Mouse (Mus musculus): ENCODE data around the gene Nkx2-5. TPM values are rescaled to one million over a fixed set of nuclear protein-coding genes. Genes with fewer than 3 reads are reported as not detected.

The Nkx2-5 gene
- polyA plus RNA-seq, 2 experiments = 0.06 TPM; not detected in 1

- Histone ChIP-seq H3K9me3 (ENCODE audit: control insufficient read depth, low read length) (no peaks in the 10 kb centered on the region), H3K9ac (ENCODE audit: low read depth, low read length, severe bottlenecking) (no peak overlapping the region), H3K36me3 (ENCODE audit: control insufficient read depth, insufficient read depth, low read length) (peaks cover 59% of the 10 kb centered on the region), H3K27ac (replicated peaks; ENCODE audit: low read depth, low read length) (no peak overlapping the region), H3K4me2 (replicated peaks; ENCODE audit: low read depth, low read length, severe bottlenecking) (no peak overlapping the region), H3K4me1 (ENCODE audit: control insufficient read depth, insufficient read depth, low read length) (no peaks in the 10 kb centered on the region), H3K27me3 (ENCODE audit: control insufficient read depth, insufficient read depth, low read length) (no peaks in the 10 kb centered on the region), H3K4me3 (replicated peaks; ENCODE audit: low read length) (no peak overlapping the region)
- no peak for ATAC-seq (ENCODE audit: low FRiP score, low read depth)
- no peak for DNase-seq (ENCODE audit: low spot score)
- no peak for TF ChIP-seq POLR2A (IDR thresholded peaks at IDR 0.05; ENCODE audit: borderline replicate concordance, extremely low read depth, insufficient read depth, insufficient read length)
- WGBS = 86% methylated on average over 7 of the region's 7 CpGs
Observed at GRCm38 (mm10) chr17:26791580-26791979, 53.2 kb downstream of the Nkx2-5 start.

GRCm38 (mm10) chr17:26790269-26791214 is 54.3 kb downstream of the Nkx2-5 start:
- H3K4me2 ChIP-seq (replicated peaks; ENCODE audit: low read depth, low read length, severe bottlenecking) = no peak overlapping the region
- no peak for TF ChIP-seq POLR2A (IDR thresholded peaks at IDR 0.05; ENCODE audit: borderline replicate concordance, extremely low read depth, insufficient read depth, insufficient read length)
- H3K36me3 ChIP-seq (ENCODE audit: control insufficient read depth, insufficient read depth, low read length) = peaks cover 66% of the 10 kb centered on the region
- no peaks in the 10 kb centered on the region for H3K27me3 ChIP-seq (ENCODE audit: control insufficient read depth, insufficient read depth, low read length)
- H3K27ac ChIP-seq (replicated peaks; ENCODE audit: low read depth, low read length) = no peak overlapping the region
- ATAC-seq (ENCODE audit: low FRiP score, low read depth) = no peak
- WGBS = 87% methylated on average over 11 of the region's 11 CpGs
- H3K9ac ChIP-seq (ENCODE audit: low read depth, low read length, severe bottlenecking) = no peak overlapping the region
- H3K4me1 ChIP-seq (ENCODE audit: control insufficient read depth, insufficient read depth, low read length) = no peaks in the 10 kb centered on the region
- no peak overlapping the region for H3K4me3 ChIP-seq (replicated peaks; ENCODE audit: low read length)
- no peak for DNase-seq (ENCODE audit: low spot score)
- no peaks in the 10 kb centered on the region for H3K9me3 ChIP-seq (ENCODE audit: control insufficient read depth, low read length)

GRCm38 (mm10) chr17:26789460-26790268 is 55.1 kb downstream of the Nkx2-5 start:
- no peak for ATAC-seq (ENCODE audit: low FRiP score, low read depth)
- Histone ChIP-seq H3K4me3 (replicated peaks; ENCODE audit: low read length) (no peak overlapping the region), H3K4me1 (ENCODE audit: control insufficient read depth, insufficient read depth, low read length) (no peaks in the 10 kb centered on the region), H3K36me3 (ENCODE audit: control insufficient read depth, insufficient read depth, low read length) (peaks cover 75% of the 10 kb centered on the region), H3K4me2 (replicated peaks; ENCODE audit: low read depth, low read length, severe bottlenecking) (no peak overlapping the region), H3K9me3 (ENCODE audit: control insufficient read depth, low read length) (no peaks in the 10 kb centered on the region), H3K27me3 (ENCODE audit: control insufficient read depth, insufficient read depth, low read length) (no peaks in the 10 kb centered on the region), H3K9ac (ENCODE audit: low read depth, low read length, severe bottlenecking) (no peak overlapping the region), H3K27ac (replicated peaks; ENCODE audit: low read depth, low read length) (no peak overlapping the region)
- WGBS = 92% methylated on average over 8 of the region's 8 CpGs
- no peak for DNase-seq (ENCODE audit: low spot score)
- TF ChIP-seq POLR2A (IDR thresholded peaks at IDR 0.05; ENCODE audit: borderline replicate concordance, extremely low read depth, insufficient read depth, insufficient read length) = no peak

- no peak for ATAC-seq (ENCODE audit: low FRiP score, low read depth)
- TF ChIP-seq POLR2A (IDR thresholded peaks at IDR 0.05; ENCODE audit: borderline replicate concordance, extremely low read depth, insufficient read depth, insufficient read length) = no peak
- Histone ChIP-seq H3K9me3 (ENCODE audit: control insufficient read depth, low read length) (no peaks in the 10 kb centered on the region), H3K27me3 (ENCODE audit: control insufficient read depth, insufficient read depth, low read length) (no peaks in the 10 kb centered on the region), H3K36me3 (ENCODE audit: control insufficient read depth, insufficient read depth, low read length) (peaks cover 81% of the 10 kb centered on the region), H3K9ac (ENCODE audit: low read depth, low read length, severe bottlenecking) (no peak overlapping the region), H3K4me1 (ENCODE audit: control insufficient read depth, insufficient read depth, low read length) (no peaks in the 10 kb centered on the region), H3K4me2 (replicated peaks; ENCODE audit: low read depth, low read length, severe bottlenecking) (no peak overlapping the region), H3K27ac (replicated peaks; ENCODE audit: low read depth, low read length) (no peak overlapping the region), H3K4me3 (replicated peaks; ENCODE audit: low read length) (no peak overlapping the region)
- WGBS = 94% methylated on average over 8 of the region's 8 CpGs
- no peak for DNase-seq (ENCODE audit: low spot score)
Observed at GRCm38 (mm10) chr17:26788986-26789385, 55.8 kb downstream of the Nkx2-5 start.

Other genes with a start within 250 kb of the Nkx2-5 start
- 167 and 183 TPM in 2 replicates for gene Atp6v0e, start 181.8 kb downstream of the Nkx2-5 start, polyA plus RNA-seq (2012; rRNA removed)
- 203 and 228 TPM in 2 replicates for gene Atp6v0e, start 181.8 kb downstream of the Nkx2-5 start, polyA plus RNA-seq (2014; fragmentation: Nextera tagmentation; extraction: Ambion mirVana)
- 4.9 and 5.0 TPM in 2 replicates for gene Crebrf, start 129.4 kb downstream of the Nkx2-5 start, polyA plus RNA-seq (2012; rRNA removed)
- gene Crebrf, start 129.4 kb downstream of the Nkx2-5 start, polyA plus RNA-seq (2014; fragmentation: Nextera tagmentation; extraction: Ambion mirVana) = 5.9 and 6.5 TPM in 2 replicates
- gene Bnip1, start 63.9 kb downstream of the Nkx2-5 start, polyA plus RNA-seq (2012; rRNA removed) = 45.6 and 48.7 TPM in 2 replicates
- 49.3 and 49.4 TPM in 2 replicates for gene Bnip1, start 63.9 kb downstream of the Nkx2-5 start, polyA plus RNA-seq (2014; fragmentation: Nextera tagmentation; extraction: Ambion mirVana)
- 23.7 TPM in 2 replicates for gene Kifc5b, start 72.1 kb upstream of the Nkx2-5 start, polyA plus RNA-seq (2012; rRNA removed)
- 4.9 and 5.9 TPM in 2 replicates for gene Kifc5b, start 72.1 kb upstream of the Nkx2-5 start, polyA plus RNA-seq (2014; fragmentation: Nextera tagmentation; extraction: Ambion mirVana)
- 56.6 and 72.8 TPM in 2 replicates for gene Phf1, start 88.0 kb upstream of the Nkx2-5 start, polyA plus RNA-seq (2012; rRNA removed)
- gene Phf1, start 88.0 kb upstream of the Nkx2-5 start, polyA plus RNA-seq (2014; fragmentation: Nextera tagmentation; extraction: Ambion mirVana) = 11.9 and 12.8 TPM in 2 replicates
- 127 and 172 TPM in 2 replicates for gene Cuta, start 94.6 kb upstream of the Nkx2-5 start, polyA plus RNA-seq (2012; rRNA removed)
- 146 and 158 TPM in 2 replicates for gene Cuta, start 94.6 kb upstream of the Nkx2-5 start, polyA plus RNA-seq (2014; fragmentation: Nextera tagmentation; extraction: Ambion mirVana)
- 82.4 and 111 TPM in 2 replicates for gene Syngap1, start 96.2 kb upstream of the Nkx2-5 start, polyA plus RNA-seq (2012; rRNA removed)
- 2.0 and 2.4 TPM in 2 replicates for gene Syngap1, start 96.2 kb upstream of the Nkx2-5 start, polyA plus RNA-seq (2014; fragmentation: Nextera tagmentation; extraction: Ambion mirVana)
- 12.6 and 14.8 TPM in 2 replicates for gene Zbtb9, start 128.2 kb upstream of the Nkx2-5 start, polyA plus RNA-seq (2012; rRNA removed)
- gene Zbtb9, start 128.2 kb upstream of the Nkx2-5 start, polyA plus RNA-seq (2014; fragmentation: Nextera tagmentation; extraction: Ambion mirVana) = 10.0 and 10.6 TPM in 2 replicates
- 48.6 and 55.3 TPM in 2 replicates for gene Bak1, start 184.0 kb upstream of the Nkx2-5 start, polyA plus RNA-seq (2012; rRNA removed)
- 7.9 and 11.1 TPM in 2 replicates for gene Bak1, start 184.0 kb upstream of the Nkx2-5 start, polyA plus RNA-seq (2014; fragmentation: Nextera tagmentation; extraction: Ambion mirVana)
- 12.4 and 13.9 TPM in 2 replicates for gene Itpr3, start 212.3 kb upstream of the Nkx2-5 start, polyA plus RNA-seq (2012; rRNA removed)
- 5.1 and 5.6 TPM in 2 replicates for gene Itpr3, start 212.3 kb upstream of the Nkx2-5 start, polyA plus RNA-seq (2014; fragmentation: Nextera tagmentation; extraction: Ambion mirVana)